Mouse (Mus musculus): ENCODE results near the gene Efcab11.

DNA sequence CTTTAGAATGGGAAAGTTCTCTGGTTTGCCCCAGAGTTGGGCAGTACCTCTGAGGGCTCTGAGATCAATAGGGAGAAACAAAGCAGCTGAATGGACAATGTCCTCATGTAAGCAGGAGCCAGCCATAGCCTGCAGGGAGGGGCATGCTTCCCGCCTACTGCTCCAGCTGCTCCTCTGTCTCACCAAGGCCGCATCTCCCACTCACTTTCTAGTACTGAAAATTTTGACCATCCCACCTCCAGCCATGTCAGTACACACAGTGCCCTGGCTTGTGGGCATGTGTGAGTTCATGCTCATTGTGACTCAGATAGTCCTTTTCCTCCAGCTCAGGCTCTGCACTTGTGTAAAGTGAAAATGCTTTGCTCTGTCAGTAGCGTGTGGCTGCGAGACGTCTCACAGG is 20.3 kb upstream of the Efcab11 start:
- no peak for TF ChIP-seq CTCF (IDR thresholded peaks at IDR 0.05; ENCODE audit: borderline replicate concordance, insufficient read depth, low read depth, low read length)
- no peak for TF ChIP-seq POLR2A (IDR thresholded peaks at IDR 0.05; ENCODE audit: borderline replicate concordance, insufficient read depth, low read length)
